Mouse (Mus musculus) myocyte (in vitro differentiated cells): ENCODE data around the gene Nupr1l.

Source experiments
- E2F4 ChIP-seq: IDR thresholded peaks from one replicate; pipeline ENCODE4 v1.6.1; 2011; ENCODE audit warnings: mild to moderate bottlenecking, control low read depth, moderate library complexity; ENCODE audit not compliant: insufficient read depth
- MAX ChIP-seq: IDR thresholded peaks from one replicate; pipeline ENCODE4 v1.6.1; 2011; ENCODE audit warnings: low read depth, mild to moderate bottlenecking, control low read depth
- MYOG ChIP-seq, 3 experiments: IDR thresholded peaks; one replicate each; pipeline ENCODE4 v1.6.1; 2011; ENCODE audit warnings: control low read depth in 2 of 3, low read depth in 2 of 3, mild to moderate bottlenecking in 2 of 3; ENCODE audit not compliant: insufficient read length in 2 of 3, control insufficient read depth in 1 of 3, insufficient read depth in 1 of 3
- POLR2A ChIP-seq: IDR thresholded peaks from one replicate; pipeline ENCODE4 v1.6.1; 2011; ENCODE audit warnings: low read depth, mild to moderate bottlenecking, control low read depth, moderate library complexity; ENCODE audit not compliant: insufficient read length
- POLR2AphosphoS2 ChIP-seq: IDR thresholded peaks from one replicate; pipeline ENCODE4 v1.6.1; 2011; ENCODE audit warnings: low read depth, control low read depth; ENCODE audit not compliant: insufficient read length
- REST ChIP-seq: IDR thresholded peaks from one replicate; pipeline ENCODE4 v1.6.1; 2011; ENCODE audit warnings: mild to moderate bottlenecking, control low read depth, moderate library complexity; ENCODE audit not compliant: insufficient read depth, insufficient read length
- TCF12 ChIP-seq: IDR thresholded peaks from one replicate; pipeline ENCODE4 v1.6.1; 2011; ENCODE audit warnings: mild to moderate bottlenecking, control low read depth; ENCODE audit not compliant: poor library complexity, insufficient read depth, severe bottlenecking
- TCF3 ChIP-seq: IDR thresholded peaks from one replicate; pipeline ENCODE4 v1.6.1; 2011; ENCODE audit warnings: low read depth, control low read depth; ENCODE audit not compliant: insufficient read length
- USF1 ChIP-seq: IDR thresholded peaks from one replicate; pipeline ENCODE4 v1.6.1; 2011; ENCODE audit warnings: low read depth, mild to moderate bottlenecking, control low read depth, moderate library complexity

DNA sequence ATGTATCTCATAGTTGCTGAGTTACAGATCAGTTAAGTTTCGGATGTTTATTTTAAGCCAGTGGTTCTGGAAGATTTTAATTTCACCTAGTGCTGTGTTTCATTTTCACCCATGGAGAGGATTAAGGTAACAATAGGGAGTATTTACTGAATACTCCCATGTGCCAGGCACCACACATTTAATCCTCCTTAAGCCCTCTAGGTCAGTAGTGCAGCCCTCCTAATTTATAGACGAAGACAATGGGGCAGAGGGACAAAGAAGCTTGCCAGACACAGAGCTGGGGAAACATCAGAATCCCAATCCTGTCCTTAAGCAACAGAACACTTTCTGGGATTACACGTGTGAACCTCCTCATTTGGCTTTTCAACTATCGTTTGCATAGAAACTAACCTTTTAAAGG, 28.6 kb downstream of the Nupr1l start:
- TF ChIP-seq POLR2A = no peak
- TF ChIP-seq USF1 = no peak
- no peak for TF ChIP-seq TCF12
- no peak for TF ChIP-seq REST
- TF ChIP-seq POLR2AphosphoS2 = no peak
- no peak for TF ChIP-seq E2F4
- TF ChIP-seq TCF3 = no peak
- no peak for TF ChIP-seq MAX
- TF ChIP-seq MYOG (IDR thresholded peaks at IDR 0.05; ENCODE audit: control insufficient read depth in 1 of 3, insufficient read depth in 1 of 3, insufficient read length in 2 of 3, low read depth in 2 of 3) = no peak
